Mouse (Mus musculus) thymus, postnatal 0 days (tissue): ENCODE results near the gene Sntg2. TPM values are rescaled to one million over a fixed set of nuclear protein-coding genes. Genes with fewer than 3 reads are reported as not detected.

Experiments used
- DNase-seq: peaks from one replicate; pipeline ENCODE4 v3.0.0-alpha.2; 2015; ENCODE audit warnings: low spot score
- polyA plus RNA-seq: library from polyadenylated mRNA; unstranded; fragments of >200 nt; fragmentation: Nextera tagmentation; extraction: Ambion mirVana; gene quantifications from 2 replicates; pipeline ENCODE4 v1.2.1, GENCODE M21; 2015

Sntg2 gene
- polyA plus RNA-seq, 1 experiment from 2014 or later = not detected

GRCm38 (mm10) chr12:30286888-30287573, 86.1 kb downstream of the Sntg2 start:
- DNase-seq = no peak

GRCm38 (mm10) chr12:30283741-30284140, 89.4 kb downstream of the Sntg2 start:
- DNase-seq = no peak

GRCm38 (mm10) chr12:30272242-30272985, 100.8 kb downstream of the Sntg2 start:
- DNase-seq = no peak

- DNase-seq = no peak
Measured at GRCm38 (mm10) chr12:30264206-30264605, 109.0 kb downstream of the Sntg2 start.

GRCm38 (mm10) chr12:30261187-30261586, 112.0 kb downstream of the Sntg2 start:
- DNase-seq = no peak

- DNase-seq = no peak
Measured at GRCm38 (mm10) chr12:30258641-30259040, 114.5 kb downstream of the Sntg2 start.

- DNase-seq = no peak
Measured at GRCm38 (mm10) chr12:30257664-30258063, 115.5 kb downstream of the Sntg2 start.

- DNase-seq = no peak
Measured at GRCm38 (mm10) chr12:30256207-30256606, 117.0 kb downstream of the Sntg2 start.

- no peak for DNase-seq
Measured at GRCm38 (mm10) chr12:30254581-30254980, 118.6 kb downstream of the Sntg2 start.

GRCm38 (mm10) chr12:30252381-30252780, 120.8 kb downstream of the Sntg2 start:
- DNase-seq = no peak

- DNase-seq = no peak
Measured at GRCm38 (mm10) chr12:30251283-30251829, 121.8 kb downstream of the Sntg2 start.

- no peak for DNase-seq
Measured at GRCm38 (mm10) chr12:30249068-30249467, 124.1 kb downstream of the Sntg2 start.

GRCm38 (mm10) chr12:30246286-30246945, 126.8 kb downstream of the Sntg2 start:
- DNase-seq = no peak

GRCm38 (mm10) chr12:30244194-30244593, 129.0 kb downstream of the Sntg2 start:
- no peak for DNase-seq

- no peak for DNase-seq
Measured at GRCm38 (mm10) chr12:30240891-30241290, 132.3 kb downstream of the Sntg2 start.

- DNase-seq = no peak
Measured at GRCm38 (mm10) chr12:30234940-30235339, 138.2 kb downstream of the Sntg2 start.

- no peak for DNase-seq
Measured at GRCm38 (mm10) chr12:30228004-30228403, 145.2 kb downstream of the Sntg2 start.

GRCm38 (mm10) chr12:30226247-30226646, 146.9 kb downstream of the Sntg2 start:
- DNase-seq = no peak

GRCm38 (mm10) chr12:30216762-30217441, 156.3 kb downstream of the Sntg2 start:
- no peak for DNase-seq

GRCm38 (mm10) chr12:30214761-30215160, 158.4 kb downstream of the Sntg2 start:
- no peak for DNase-seq

GRCm38 (mm10) chr12:30210388-30210787, 162.8 kb downstream of the Sntg2 start:
- DNase-seq = no peak
